In genomic region chr12:4477941-4478795, GRCm38 (mm10) we compare ENCODE assay signal across 12 mouse cellular contexts. TPM values are rescaled to one million over a fixed set of nuclear protein-coding genes. Genes with fewer than 3 reads are reported as not detected.
DNase-seq lines count a peak whose midpoint lies in the region; ATAC-seq and TF ChIP-seq lines count a peak whose summit lies in the region.
"Had no signal": no experiment of that assay in that cellular context is flagged by ENCODE, and none has a peak within 500 bp of the region (broad histone marks: within the 10 kb centered on the region; RNA-seq: fewer than 3 reads in every experiment).

No protein-coding gene starts in this region.

- H3K9ac ChIP-seq in forebrain, postnatal 0 days = no peak overlapping the region
- no peak overlapping the region for H3K9ac ChIP-seq in forebrain, embryonic 11.5 days (ENCODE audit: low read length)
- H3K9ac ChIP-seq in intestine, postnatal 0 days (ENCODE audit: low read depth, low read length) = peak overlapping the region; percentile 94; the same call in 1 of the 2 replicates
- H3K9ac ChIP-seq in intestine, embryonic 15.5 days = no peak overlapping the region
- no peak overlapping the region for H3K9ac ChIP-seq in midbrain, embryonic 13.5 days (replicated peaks)
- no peak overlapping the region for H3K9ac ChIP-seq in midbrain, embryonic 15.5 days

- DNase-seq in forebrain, postnatal 0 days = no peak
- DNase-seq in forebrain, embryonic 11.5 days (ENCODE audit: low spot score) = no peak
- DNase-seq in retina, postnatal 1 day = no peak
- DNase-seq: adrenal gland, postnatal 25 days; cerebellum, postnatal 36 days; gastrocnemius, postnatal 14 days had no signal

- no peaks in the 10 kb centered on the region for H3K27me3 ChIP-seq in forebrain, postnatal 0 days (ENCODE audit: insufficient read depth, low read length)
- H3K27me3 ChIP-seq in forebrain, embryonic 11.5 days (ENCODE audit: control insufficient read depth, insufficient read depth, low read length) = no peaks in the 10 kb centered on the region
- H3K27me3 ChIP-seq in intestine, postnatal 0 days (replicated peaks; ENCODE audit: control insufficient read depth, insufficient read depth, low read length) = no peaks in the 10 kb centered on the region
- no peaks in the 10 kb centered on the region for H3K27me3 ChIP-seq in intestine, embryonic 15.5 days (replicated peaks)
- H3K27me3 ChIP-seq in midbrain, embryonic 13.5 days = peaks cover 11% of the 10 kb centered on the region; the same call in 1 of the 2 replicates
- no peaks in the 10 kb centered on the region for H3K27me3 ChIP-seq in midbrain, embryonic 15.5 days (replicated peaks)

- no peaks in the 10 kb centered on the region for H3K36me3 ChIP-seq in forebrain, postnatal 0 days (ENCODE audit: insufficient read depth)
- H3K36me3 ChIP-seq in forebrain, embryonic 11.5 days (ENCODE audit: control insufficient read depth, insufficient read depth, low read length) = no peaks in the 10 kb centered on the region
- H3K36me3 ChIP-seq in intestine, postnatal 0 days (ENCODE audit: control insufficient read depth, insufficient read depth) = no peaks in the 10 kb centered on the region
- H3K36me3 ChIP-seq in intestine, embryonic 15.5 days = no peaks in the 10 kb centered on the region
- no peaks in the 10 kb centered on the region for H3K36me3 ChIP-seq in midbrain, embryonic 13.5 days
- no peaks in the 10 kb centered on the region for H3K36me3 ChIP-seq in midbrain, embryonic 15.5 days (replicated peaks)
- H3K36me3 ChIP-seq: heart, embryonic 12.5 days; limb, embryonic 12.5 days had no signal

- H3K4me1 ChIP-seq in forebrain, postnatal 0 days (ENCODE audit: insufficient read depth) = peaks cover 18% of the 10 kb centered on the region
- peaks cover 5% of the 10 kb centered on the region; the same call in 1 of the 2 replicates for H3K4me1 ChIP-seq in forebrain, embryonic 11.5 days (replicated peaks; ENCODE audit: control insufficient read depth, insufficient read depth, low read length)
- H3K4me1 ChIP-seq in intestine, postnatal 0 days (replicated peaks; ENCODE audit: control insufficient read depth, insufficient read depth, low read length) = peaks cover 7% of the 10 kb centered on the region; the same call in 1 of the 2 replicates
- peaks cover 7% of the 10 kb centered on the region for H3K4me1 ChIP-seq in intestine, embryonic 15.5 days (replicated peaks)
- H3K4me1 ChIP-seq in midbrain, embryonic 13.5 days (replicated peaks) = peaks cover 33% of the 10 kb centered on the region
- peaks cover 25% of the 10 kb centered on the region for H3K4me1 ChIP-seq in midbrain, embryonic 15.5 days

- WGBS in forebrain, postnatal 0 days = 67% methylated on average over 6 of the region's 6 CpGs
- WGBS in forebrain, embryonic 11.5 days = 72% methylated on average over 6 of the region's 6 CpGs
- WGBS in intestine, postnatal 0 days = 74% methylated on average over 6 of the region's 6 CpGs
- WGBS in intestine, embryonic 15.5 days = 76% methylated on average over 6 of the region's 6 CpGs
- WGBS in midbrain, embryonic 13.5 days = 68% methylated on average over 6 of the region's 6 CpGs
- 62% methylated on average over 6 of the region's 6 CpGs for WGBS in midbrain, embryonic 15.5 days

- no peaks in the 10 kb centered on the region for H3K9me3 ChIP-seq in forebrain, postnatal 0 days (ENCODE audit: low read length)
- no peaks in the 10 kb centered on the region for H3K9me3 ChIP-seq in forebrain, embryonic 11.5 days (ENCODE audit: control insufficient read depth, low read length)
- no peaks in the 10 kb centered on the region for H3K9me3 ChIP-seq in intestine, postnatal 0 days (ENCODE audit: control insufficient read depth)
- no peaks in the 10 kb centered on the region for H3K9me3 ChIP-seq in intestine, embryonic 15.5 days
- H3K9me3 ChIP-seq in midbrain, embryonic 13.5 days = no peaks in the 10 kb centered on the region
- no peaks in the 10 kb centered on the region for H3K9me3 ChIP-seq in midbrain, embryonic 15.5 days
- H3K9me3 ChIP-seq: heart, embryonic 12.5 days; limb, embryonic 12.5 days had no signal

- no peak overlapping the region for H3K27ac ChIP-seq in forebrain, postnatal 0 days (ENCODE audit: low read depth, low read length)
- no peak overlapping the region for H3K27ac ChIP-seq in forebrain, embryonic 11.5 days (ENCODE audit: low read depth, low read length)
- H3K27ac ChIP-seq in intestine, postnatal 0 days (ENCODE audit: low read depth, low read length) = no peak overlapping the region
- H3K27ac ChIP-seq in intestine, embryonic 15.5 days = no peak overlapping the region
- no peak overlapping the region for H3K27ac ChIP-seq in midbrain, embryonic 13.5 days
- H3K27ac ChIP-seq in midbrain, embryonic 15.5 days = no peak overlapping the region

- no peak for TF ChIP-seq CTCF in forebrain, postnatal 0 days (IDR thresholded peaks at IDR 0.05; ENCODE audit: low read depth)
- no peak for TF ChIP-seq CTCF in intestine, postnatal 0 days (IDR thresholded peaks at IDR 0.05; ENCODE audit: low read depth)

- peak overlapping the region; percentile 65; the same call in 1 of the 2 replicates for H3K4me2 ChIP-seq in forebrain, postnatal 0 days (ENCODE audit: low read depth)
- no peak overlapping the region for H3K4me2 ChIP-seq in forebrain, embryonic 11.5 days (ENCODE audit: low read depth, low read length, severe bottlenecking)
- H3K4me2 ChIP-seq in intestine, postnatal 0 days (replicated peaks; ENCODE audit: low read depth) = 0 out of 2 replicates have a peak overlapping the region, but pooled peaks have one; percentile 89
- H3K4me2 ChIP-seq in intestine, embryonic 15.5 days (replicated peaks) = no peak overlapping the region
- H3K4me2 ChIP-seq in midbrain, embryonic 13.5 days (replicated peaks) = no peak overlapping the region
- H3K4me2 ChIP-seq in midbrain, embryonic 15.5 days = no peak overlapping the region

- H3K4me3 ChIP-seq in forebrain, postnatal 0 days (ENCODE audit: low read depth, low read length) = peak overlapping the region; percentile 97; the same call in 1 of the 2 replicates
- no peak overlapping the region for H3K4me3 ChIP-seq in forebrain, embryonic 11.5 days (ENCODE audit: low read depth, low read length)
- H3K4me3 ChIP-seq in intestine, postnatal 0 days (ENCODE audit: low read depth, low read length) = peak overlapping the region; percentile 90; the same call in 1 of the 2 replicates
- no peak overlapping the region for H3K4me3 ChIP-seq in intestine, embryonic 15.5 days (replicated peaks)
- 0 out of 2 replicates have a peak overlapping the region, but pooled peaks have one; percentile 92 for H3K4me3 ChIP-seq in midbrain, embryonic 13.5 days (replicated peaks)
- H3K4me3 ChIP-seq in midbrain, embryonic 15.5 days = no peak overlapping the region

- ATAC-seq in forebrain, postnatal 0 days = no peak
- ATAC-seq in forebrain, embryonic 11.5 days (replicated peaks; ENCODE audit: low FRiP score) = no peak
- ATAC-seq in intestine, postnatal 0 days = no peak
- no peak for ATAC-seq in intestine, embryonic 15.5 days
- ATAC-seq in midbrain, embryonic 13.5 days = no peak
- no peak for ATAC-seq in midbrain, embryonic 15.5 days (replicated peaks)

RNA-seq across cellular contexts. Expression of gene Ncoa1, which starts 1.2 kb away (rescaled TPM):
- 43.2 and 46.1 TPM in 2 replicates for total RNA-seq in forebrain, postnatal 0 days (2014; rRNA removed)
- polyA plus RNA-seq in forebrain, postnatal 0 days (2015; fragmentation: Nextera tagmentation; extraction: Ambion mirVana) = 15.5 and 20.2 TPM in 2 replicates
- polyA plus RNA-seq in forebrain, embryonic 11.5 days (2014; fragmentation: Nextera tagmentation; extraction: Ambion mirVana) = 9.0 and 9.2 TPM in 2 replicates
- polyA plus RNA-seq in intestine, postnatal 0 days (2015; fragmentation: Nextera tagmentation; extraction: Ambion mirVana) = 6.0 and 6.6 TPM in 2 replicates
- 6.3 and 6.7 TPM in 2 replicates for polyA plus RNA-seq in intestine, embryonic 15.5 days (2015; fragmentation: Nextera tagmentation; extraction: Ambion mirVana)
- 9.1 and 9.2 TPM in 2 replicates for polyA plus RNA-seq in midbrain, embryonic 13.5 days (2015; fragmentation: Nextera tagmentation; extraction: Ambion mirVana)
- polyA plus RNA-seq in midbrain, embryonic 15.5 days (2015; fragmentation: Nextera tagmentation; extraction: Ambion mirVana) = 12.5 and 14.2 TPM in 2 replicates

Comparison
In these comparisons a context has a peak if more than half of its experiments do, and no peak if none do; other contexts are left out.
1. H3K4me2 ChIP-seq: peak in forebrain, postnatal 0 days (single experiment) and intestine, postnatal 0 days (single experiment); none in forebrain, embryonic 11.5 days (single experiment), intestine, embryonic 15.5 days (single experiment), midbrain, embryonic 13.5 days (single experiment) and midbrain, embryonic 15.5 days (single experiment).
2. H3K4me3 ChIP-seq: peak in forebrain, postnatal 0 days (single experiment), intestine, postnatal 0 days (single experiment) and midbrain, embryonic 13.5 days (single experiment); none in forebrain, embryonic 11.5 days (single experiment), intestine, embryonic 15.5 days (single experiment) and midbrain, embryonic 15.5 days (single experiment).